Mouse (Mus musculus) left cerebral cortex, postnatal 10 days (tissue): ENCODE results near the gene Rnf11. TPM values are rescaled to one million over a fixed set of nuclear protein-coding genes. Genes with fewer than 3 reads are reported as not detected.
A peak's percentile ranks its signal among the peaks of the same experiment; 100 is the strongest.

Experiments
- DNase-seq, 2 experiments: peaks; one replicate each; pipeline ENCODE4 v3.0.0; 2021 to 2022; ENCODE audit warnings: low spot score in 2 of 2, mixed read lengths in 1 of 2; ENCODE audit errors: extremely low spot score in 1 of 2
- intact Hi-C: fragments of 180-260 bp; cut with DNase I; formaldehyde crosslinking; loops from one replicate; pipeline ENCODE4 v1.15.1; 2025
- total RNA-seq, 2 experiments: library from RNA; stranded (reverse); gene quantifications; 2 replicates each; pipeline ENCODE4 v1.2.3; 2021

The Rnf11 gene
- 100 to 1,000 TPM; 188 to 189 TPM for total RNA-seq

GRCm38 (mm10) chr4:109484621-109485020 is at the start of gene Rnf11:
TSS of gene Rnf11 (minus strand) at chr4:109484728.
- intact Hi-C loops: no loop called here
- DNase-seq: no peak

- no peak for DNase-seq
- intact Hi-C loops: no loop called here
These were observed 46.6 kb upstream of the Rnf11 start, which contains the start of gene 4930522H14Rik for GRCm38 (mm10) chr4:109531111-109531510. TSS of gene 4930522H14Rik (minus strand) at chr4:109531297.

- intact Hi-C loops: no loop called here
These were observed 45.8 kb upstream of the Rnf11 start for GRCm38 (mm10) chr4:109530245-109530816.

GRCm38 (mm10) chr4:109504885-109505284 is 20.4 kb upstream of the Rnf11 start:
- intact Hi-C loops: no loop called here
- DNase-seq: peak; percentile 31 to 32

More at GRCm38 (mm10) chr4:109530245-109530816, 45.8 kb upstream of the Rnf11 start:
- DNase-seq: no peak

- intact Hi-C loops: no loop called here
- DNase-seq: no peak
These were observed 13.9 kb upstream of the Rnf11 start for GRCm38 (mm10) chr4:109498476-109498875.

GRCm38 (mm10) chr4:109493581-109493980 is 9.1 kb upstream of the Rnf11 start:
- DNase-seq: no peak
- intact Hi-C loops: no loop called here

GRCm38 (mm10) chr4:109488812-109489211 is 4.3 kb upstream of the Rnf11 start:
- intact Hi-C loops: no loop called here
- no peak for DNase-seq

GRCm38 (mm10) chr4:109482701-109483100 is 1.8 kb downstream of the Rnf11 start:
- intact Hi-C loops: no loop called here
- DNase-seq: no peak

GRCm38 (mm10) chr4:109481424-109481823 is 3.1 kb downstream of the Rnf11 start:
- DNase-seq: no peak
- intact Hi-C loops: no loop called here

- intact Hi-C loops: no loop called here
These were observed 7.1 kb downstream of the Rnf11 start for GRCm38 (mm10) chr4:109477454-109477853.

GRCm38 (mm10) chr4:109476554-109477014 is 7.9 kb downstream of the Rnf11 start:
- intact Hi-C loops: no loop called here

More at GRCm38 (mm10) chr4:109477454-109477853, 7.1 kb downstream of the Rnf11 start:
- DNase-seq: no peak

GRCm38 (mm10) chr4:109475577-109476553 is 8.7 kb downstream of the Rnf11 start:
- intact Hi-C loops: no loop called here

More at GRCm38 (mm10) chr4:109476554-109477014, 7.9 kb downstream of the Rnf11 start:
- peak; percentile 86 to 95 for DNase-seq

GRCm38 (mm10) chr4:109475078-109475477 is 9.4 kb downstream of the Rnf11 start:
- intact Hi-C loops: no loop called here
- DNase-seq: no peak

More at GRCm38 (mm10) chr4:109475577-109476553, 8.7 kb downstream of the Rnf11 start:
- DNase-seq: peak; percentile 8 to 65

GRCm38 (mm10) chr4:109472566-109472965 is 12.0 kb downstream of the Rnf11 start:
- intact Hi-C loops: no loop called here
- no peak for DNase-seq

- no peak for DNase-seq
- intact Hi-C loops: no loop called here
These were observed 12.9 kb downstream of the Rnf11 start for GRCm38 (mm10) chr4:109471606-109472005.

- no peak for DNase-seq
- intact Hi-C loops: no loop called here
These were observed 16.8 kb downstream of the Rnf11 start for GRCm38 (mm10) chr4:109467687-109468086.

- DNase-seq: no peak
These were observed 20.6 kb downstream of the Rnf11 start for GRCm38 (mm10) chr4:109463892-109464291.

GRCm38 (mm10) chr4:109460421-109461179 is 23.9 kb downstream of the Rnf11 start:
- intact Hi-C loops: no loop called here

More at GRCm38 (mm10) chr4:109463892-109464291, 20.6 kb downstream of the Rnf11 start:
- intact Hi-C loops: no loop called here

GRCm38 (mm10) chr4:109456821-109457220 is 27.7 kb downstream of the Rnf11 start:
- no peak for DNase-seq
- intact Hi-C loops: no loop called here

More at GRCm38 (mm10) chr4:109460421-109461179, 23.9 kb downstream of the Rnf11 start:
- DNase-seq: peak in 1 of 2 experiments; percentile 27
